Mouse (Mus musculus): ENCODE data around the gene Isy1.
"Not testable (repeated sequence)": the region's sequence is repeated elsewhere in the genome, so short reads cannot be mapped to it uniquely, and the experiment has no call there.

Gene Isy1

DNA sequence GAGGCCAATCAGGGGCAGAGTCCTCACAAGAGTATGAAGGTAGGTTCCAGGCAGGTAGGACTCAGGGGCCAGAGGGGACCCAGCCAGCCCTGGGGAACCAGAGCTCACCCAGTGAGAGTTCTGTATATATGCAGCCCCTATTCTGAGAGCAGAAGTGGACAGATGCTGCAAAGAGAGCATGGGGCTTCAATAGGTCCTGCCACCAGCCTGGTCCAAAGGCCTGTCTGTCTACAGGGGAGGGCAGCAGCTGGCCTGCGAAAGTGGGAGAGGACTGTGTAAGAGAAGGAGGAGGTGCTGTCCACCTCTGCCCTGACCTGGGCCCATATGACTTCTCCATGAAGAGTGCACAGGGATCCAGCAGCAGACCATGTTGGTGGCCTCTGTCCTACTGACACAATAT is 61.9 kb downstream of the Isy1 start:
- DNase-seq = no peak

DNA sequence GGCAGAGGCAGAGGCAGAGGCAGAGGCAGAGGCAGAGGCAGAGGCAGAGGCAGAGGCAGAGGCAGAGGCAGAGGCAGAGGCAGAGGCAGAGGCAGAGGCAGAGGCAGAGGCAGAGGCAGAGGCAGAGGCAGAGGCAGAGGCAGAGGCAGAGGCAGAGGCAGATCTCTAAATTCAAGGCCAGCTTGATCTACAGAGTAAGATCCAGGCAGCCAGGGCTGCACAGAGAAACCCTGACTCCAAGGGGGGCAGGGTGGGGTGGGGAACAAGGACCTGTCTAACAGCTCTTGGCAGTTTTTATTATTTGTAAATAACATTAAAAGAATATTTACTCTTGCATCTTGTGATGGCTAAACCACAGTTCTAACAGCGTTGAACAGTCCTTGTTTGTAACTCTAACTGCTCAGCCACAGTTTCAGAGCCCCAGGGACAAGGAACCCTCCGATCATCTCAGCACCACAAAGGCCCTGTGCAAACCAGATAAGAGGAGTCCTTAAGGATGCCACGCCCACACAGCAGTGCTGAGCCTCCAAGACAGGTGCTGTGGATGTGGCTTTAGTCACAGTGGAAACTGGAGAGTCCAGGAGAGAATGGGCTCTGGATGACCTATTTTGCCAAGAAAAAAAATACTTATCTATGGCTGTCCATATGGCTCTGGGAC is 62.9 kb downstream of the Isy1 start:
- no peak for DNase-seq

DNA sequence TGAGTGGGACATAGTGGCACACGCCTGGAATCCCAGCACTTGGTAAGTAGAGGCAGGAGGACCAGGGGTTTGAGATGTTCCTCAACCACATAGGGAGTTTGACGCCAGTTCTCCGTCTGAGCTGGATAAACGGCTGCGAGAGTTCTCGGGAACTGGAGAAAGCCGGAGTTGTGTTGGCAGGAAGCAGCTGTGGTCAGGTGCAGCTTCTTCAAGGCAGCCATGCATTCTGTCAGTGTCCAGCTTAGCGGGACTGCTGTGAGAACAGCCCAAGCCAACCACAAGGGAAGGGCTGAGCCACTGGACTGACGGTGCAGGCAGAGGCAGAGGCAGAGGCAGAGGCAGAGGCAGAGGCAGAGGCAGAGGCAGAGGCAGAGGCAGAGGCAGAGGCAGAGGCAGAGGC is 63.7 kb downstream of the Isy1 start:
- DNase-seq = no peak

- DNase-seq = no peak
These were observed 64.1 kb downstream of the Isy1 start for GRCm38 (mm10) chr6:87774466-87774865.

GRCm38 (mm10) chr6:87770626-87771025 is 68.0 kb downstream of the Isy1 start:
- no peak for DNase-seq

- not testable (repeated sequence) for DNase-seq
These were observed 74.3 kb downstream of the Isy1 start for GRCm38 (mm10) chr6:87764296-87764695.

Data from cerebellum, adult 11-12 months (tissue).